Mouse (Mus musculus): ENCODE data around the gene Sp3. TPM values are rescaled to one million over a fixed set of nuclear protein-coding genes. Genes with fewer than 3 reads are reported as not detected.
"Not testable (repeated sequence)": the region's sequence is repeated elsewhere in the genome, so short reads cannot be mapped to it uniquely, and the experiment has no call there.

Gene Sp3
- polyA plus RNA-seq, 1 experiment from 2014 or later, result 33.3 TPM

DNA sequence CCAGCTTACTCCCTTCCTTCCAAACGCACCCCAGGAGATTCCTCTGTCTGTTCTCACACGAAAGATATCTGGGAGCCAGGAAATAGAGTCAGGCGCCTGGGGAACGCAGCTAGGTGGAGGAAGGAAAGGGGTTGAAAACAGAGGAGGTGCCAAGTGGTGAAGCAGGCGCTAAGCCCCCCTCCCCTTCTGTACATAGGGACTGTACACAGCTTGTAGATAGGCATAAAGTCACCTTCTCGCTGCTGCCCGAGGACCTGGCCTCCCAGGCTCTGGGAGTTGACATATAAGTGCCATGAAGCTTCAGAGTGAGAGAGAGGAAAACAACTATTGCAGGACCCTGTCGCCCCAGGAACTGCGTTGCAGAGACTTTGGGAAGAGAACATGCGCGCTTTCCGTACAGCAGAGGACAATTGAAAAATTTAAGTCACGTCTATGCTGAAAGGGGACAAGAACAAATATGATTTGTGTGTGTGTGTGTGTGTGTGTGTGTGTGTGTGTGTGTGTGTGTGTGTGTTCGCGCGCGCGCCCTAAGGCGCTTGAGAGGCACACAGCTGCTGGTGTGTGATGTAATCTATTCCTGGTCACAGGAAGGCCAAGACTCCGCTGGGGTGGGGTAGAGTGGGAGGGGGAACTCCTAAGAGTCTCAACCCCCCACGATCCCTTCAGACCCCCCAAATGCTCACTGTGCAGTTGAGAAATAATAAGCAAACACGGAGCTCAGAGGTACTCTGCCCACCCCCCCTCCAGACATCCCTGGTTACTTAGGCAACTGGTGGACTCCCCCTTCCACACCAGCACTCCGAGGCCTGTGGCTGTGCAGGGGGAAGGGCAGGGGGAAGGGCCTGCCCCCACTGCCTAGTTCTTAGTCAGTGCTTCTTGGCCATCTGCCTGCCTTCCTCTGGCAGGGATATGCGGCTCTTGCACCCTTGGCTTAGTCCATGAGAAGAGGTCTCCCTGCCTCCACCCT, 23.8 kb upstream of the Sp3 start:
- Histone ChIP-seq H3K9ac (no peak overlapping the region), H3K27ac (replicated peaks) (peak overlapping the region; percentile 74), H3K4me1 (replicated peaks) (peaks cover 21% of the 10 kb centered on the region), H3K9me3 (no peaks in the 10 kb centered on the region), H3K4me3 (no peak overlapping the region), H3K36me3 (no peaks in the 10 kb centered on the region), H3K27me3 (no peaks in the 10 kb centered on the region), H3K4me2 (peak overlapping the region; percentile 43)
- 26% methylated on average over 22 of the region's 24 CpGs for WGBS
- peak; percentile 91 for ATAC-seq (ENCODE audit: low FRiP score, low read depth)

DNA sequence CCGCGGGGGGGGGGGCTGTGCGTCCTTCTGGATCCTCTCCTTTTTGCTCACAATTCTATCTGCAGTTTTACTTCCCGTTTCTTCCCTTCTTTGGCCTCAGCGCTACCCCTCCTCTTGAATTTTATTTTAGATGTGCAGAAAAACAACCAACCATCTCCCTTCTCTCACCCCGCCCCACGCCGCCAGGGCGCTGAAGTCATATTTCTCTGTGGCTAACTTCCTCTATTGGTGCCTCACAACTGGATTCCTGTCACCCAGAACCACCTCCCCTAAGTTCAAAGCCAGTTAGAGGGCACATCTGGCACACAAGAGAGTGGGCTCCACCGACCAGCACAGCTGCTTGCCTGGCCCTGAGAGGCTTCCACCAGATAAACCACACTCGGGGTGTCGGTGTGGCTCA, 22.8 kb upstream of the Sp3 start:
- no peak for ATAC-seq (ENCODE audit: low FRiP score, low read depth)
- Histone ChIP-seq H3K27ac (replicated peaks) (peak overlapping the region; percentile 69), H3K27me3 (no peaks in the 10 kb centered on the region), H3K36me3 (no peaks in the 10 kb centered on the region), H3K9ac (no peak overlapping the region), H3K4me3 (no peak overlapping the region), H3K4me1 (replicated peaks) (peaks cover 21% of the 10 kb centered on the region), H3K4me2 (peak overlapping the region; percentile 23; the same call in 1 of the 2 replicates), H3K9me3 (no peaks in the 10 kb centered on the region)
- WGBS, result 62% methylated on average over 12 of the region's 12 CpGs

GRCm38 (mm10) chr2:73002451-73002850, 22.2 kb upstream of the Sp3 start:
- Histone ChIP-seq H3K9ac (no peak overlapping the region), H3K4me3 (no peak overlapping the region), H3K36me3 (no peaks in the 10 kb centered on the region), H3K4me1 (replicated peaks) (peaks cover 21% of the 10 kb centered on the region), H3K9me3 (no peaks in the 10 kb centered on the region), H3K4me2 (no peak overlapping the region), H3K27ac (replicated peaks) (no peak overlapping the region), H3K27me3 (no peaks in the 10 kb centered on the region)
- no peak for ATAC-seq (ENCODE audit: low FRiP score, low read depth)
- WGBS, result 94% methylated on average over 6 of the region's 6 CpGs

GRCm38 (mm10) chr2:73001994-73002393, 21.7 kb upstream of the Sp3 start:
- ATAC-seq (ENCODE audit: low FRiP score, low read depth), result no peak
- Histone ChIP-seq H3K4me1 (replicated peaks) (peaks cover 22% of the 10 kb centered on the region), H3K27me3 (no peaks in the 10 kb centered on the region), H3K4me2 (no peak overlapping the region), H3K9ac (no peak overlapping the region), H3K9me3 (no peaks in the 10 kb centered on the region), H3K4me3 (no peak overlapping the region), H3K36me3 (no peaks in the 10 kb centered on the region), H3K27ac (replicated peaks) (no peak overlapping the region)
- 90% methylated on average over 5 of the region's 5 CpGs for WGBS

DNA sequence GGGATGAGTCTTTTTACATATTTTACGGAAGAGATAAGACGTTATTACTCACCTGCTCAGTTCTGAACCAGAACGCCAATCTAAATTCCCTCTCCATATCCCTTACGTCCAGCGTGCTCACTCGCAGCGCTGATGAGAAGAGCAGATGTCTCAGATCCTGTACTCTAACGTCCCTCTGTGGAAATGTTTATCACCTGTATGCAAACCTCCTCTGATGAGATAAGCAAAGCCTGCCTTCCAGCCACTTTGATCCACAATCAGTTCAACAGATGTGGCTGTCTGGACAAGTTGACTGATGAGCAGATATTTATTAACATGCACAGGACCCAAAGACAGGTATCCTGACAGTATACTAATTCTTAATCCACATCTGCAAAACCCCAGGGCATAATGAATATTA, 19.9 kb upstream of the Sp3 start:
- 70% methylated on average over 8 of the region's 8 CpGs for WGBS
- no peaks in the 10 kb centered on the region for H3K36me3 ChIP-seq
- H3K4me3 ChIP-seq, result no peak overlapping the region
- no peak overlapping the region for H3K9ac ChIP-seq
- no peaks in the 10 kb centered on the region for H3K9me3 ChIP-seq
- H3K27me3 ChIP-seq, result no peaks in the 10 kb centered on the region
- H3K4me2 ChIP-seq, result no peak overlapping the region
- H3K4me1 ChIP-seq (replicated peaks), result peaks cover 35% of the 10 kb centered on the region
- no peak for ATAC-seq (ENCODE audit: low FRiP score, low read depth)
- H3K27ac ChIP-seq (replicated peaks), result no peak overlapping the region

DNA sequence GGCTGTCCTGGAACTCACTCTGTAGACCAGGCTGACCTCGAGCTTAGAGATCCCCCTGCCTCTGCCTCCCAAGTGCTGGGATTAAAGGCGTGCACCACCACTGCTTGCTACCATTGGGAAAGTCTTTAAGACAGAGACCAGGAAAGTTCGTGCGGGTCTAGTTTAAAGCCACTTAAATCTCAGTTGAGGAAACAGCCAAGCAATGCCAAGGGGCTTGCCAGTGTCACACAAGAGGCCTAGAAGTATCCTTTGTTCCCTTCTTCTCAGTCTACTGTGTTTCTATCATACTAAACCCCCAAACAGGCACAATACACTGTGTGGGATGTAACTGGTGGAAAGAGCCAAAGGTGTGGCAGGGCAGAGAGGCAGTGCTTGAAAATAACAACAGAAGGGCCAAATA, 17.3 kb upstream of the Sp3 start:
- no peak for ATAC-seq (ENCODE audit: low FRiP score, low read depth)
- Histone ChIP-seq H3K4me3 (no peak overlapping the region), H3K36me3 (no peaks in the 10 kb centered on the region), H3K27me3 (no peaks in the 10 kb centered on the region), H3K9me3 (no peaks in the 10 kb centered on the region), H3K4me2 (no peak overlapping the region), H3K9ac (no peak overlapping the region), H3K27ac (replicated peaks) (no peak overlapping the region), H3K4me1 (replicated peaks) (peaks cover 18% of the 10 kb centered on the region)
- 96% methylated on average over 4 of the region's 4 CpGs for WGBS

GRCm38 (mm10) chr2:72996808-72997378, 16.6 kb upstream of the Sp3 start:
- no peak for ATAC-seq (ENCODE audit: low FRiP score, low read depth)
- H3K4me2 ChIP-seq, result no peak overlapping the region
- no peak overlapping the region for H3K9ac ChIP-seq
- H3K9me3 ChIP-seq, result no peaks in the 10 kb centered on the region
- H3K27ac ChIP-seq (replicated peaks), result peak overlapping the region; percentile 73; the same call in 1 of the 2 replicates
- no peaks in the 10 kb centered on the region for H3K27me3 ChIP-seq
- peaks cover 18% of the 10 kb centered on the region for H3K4me1 ChIP-seq (replicated peaks)
- WGBS, result 68% methylated on average over 9 of the region's 9 CpGs
- no peak overlapping the region for H3K4me3 ChIP-seq
- H3K36me3 ChIP-seq, result no peaks in the 10 kb centered on the region

DNA sequence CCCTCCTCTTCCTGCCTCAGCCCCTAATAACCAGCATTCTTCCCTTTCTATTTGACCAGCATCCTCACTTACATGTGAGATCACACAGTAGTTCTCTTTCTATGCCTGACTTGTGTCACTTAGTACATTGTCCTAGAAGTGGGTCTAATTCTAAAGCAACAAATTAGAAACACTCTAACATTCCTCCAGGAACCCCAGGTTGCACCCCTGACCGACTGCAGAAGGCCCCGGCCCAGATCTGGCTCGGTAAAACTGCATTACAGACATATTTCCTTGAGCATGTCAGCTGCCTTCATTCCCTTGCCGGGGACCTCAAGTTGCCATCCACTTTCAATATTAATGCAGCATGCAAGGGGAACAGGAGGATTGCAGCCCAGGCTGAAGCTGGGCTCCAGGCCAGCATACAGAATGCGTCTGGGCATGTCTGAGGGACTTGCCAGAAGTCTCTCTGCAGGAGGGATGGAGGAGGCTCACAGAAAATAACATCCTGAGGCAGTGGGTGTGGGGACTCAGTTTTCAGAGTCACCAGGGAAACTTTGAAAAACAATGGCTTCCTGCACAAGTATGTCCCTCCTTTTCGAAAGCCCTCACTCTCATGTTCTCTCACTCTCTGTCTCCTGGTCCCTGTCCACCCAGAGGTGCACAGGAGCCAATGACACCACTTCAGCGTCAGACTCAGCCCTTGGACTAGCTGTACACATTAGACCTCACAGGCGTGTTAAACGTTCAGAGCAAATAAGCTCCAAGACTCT, 15.3 kb upstream of the Sp3 start:
- H3K9me3 ChIP-seq, result no peaks in the 10 kb centered on the region
- 27% methylated on average over 9 of the region's 9 CpGs for WGBS
- H3K36me3 ChIP-seq, result no peaks in the 10 kb centered on the region
- H3K27ac ChIP-seq (replicated peaks), result peak overlapping the region; percentile 73
- no peak overlapping the region for H3K4me3 ChIP-seq
- H3K4me1 ChIP-seq (replicated peaks), result peaks cover 18% of the 10 kb centered on the region
- no peaks in the 10 kb centered on the region for H3K27me3 ChIP-seq
- peak; percentile 85 for ATAC-seq (ENCODE audit: low FRiP score, low read depth)
- H3K9ac ChIP-seq, result no peak overlapping the region
- peak overlapping the region; percentile 26 for H3K4me2 ChIP-seq

GRCm38 (mm10) chr2:72994165-72994564, 13.9 kb upstream of the Sp3 start:
- Histone ChIP-seq H3K9me3 (no peaks in the 10 kb centered on the region), H3K27me3 (no peaks in the 10 kb centered on the region), H3K9ac (no peak overlapping the region), H3K4me2 (no peak overlapping the region), H3K36me3 (no peaks in the 10 kb centered on the region), H3K27ac (replicated peaks) (no peak overlapping the region), H3K4me3 (no peak overlapping the region), H3K4me1 (replicated peaks) (peaks cover 18% of the 10 kb centered on the region)
- 64% methylated on average over 2 of the region's 2 CpGs for WGBS
- no peak for ATAC-seq (ENCODE audit: low FRiP score, low read depth)

DNA sequence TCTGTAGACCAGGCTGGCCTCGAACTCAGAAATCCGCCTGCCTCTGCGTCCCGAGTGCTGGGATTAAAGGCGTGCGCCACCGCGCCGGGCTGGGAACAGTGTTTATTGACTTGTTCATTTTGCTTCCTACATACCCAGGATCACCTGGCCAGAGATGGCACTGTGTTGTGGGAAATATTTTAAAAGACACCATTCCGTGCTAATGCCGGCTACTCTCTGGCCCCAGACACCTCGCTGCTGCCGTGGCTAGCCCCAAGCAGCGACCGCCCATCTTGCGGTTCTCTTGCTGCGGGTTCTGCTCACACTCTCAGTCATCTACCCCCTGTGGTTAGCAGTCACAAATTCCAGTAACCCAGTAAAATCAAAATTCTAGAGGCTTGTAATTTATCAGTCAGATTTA, 12.3 kb upstream of the Sp3 start:
- H3K36me3 ChIP-seq, result no peaks in the 10 kb centered on the region
- no peak overlapping the region for H3K9ac ChIP-seq
- no peak overlapping the region for H3K4me2 ChIP-seq
- peaks cover 18% of the 10 kb centered on the region for H3K4me1 ChIP-seq (replicated peaks)
- H3K27me3 ChIP-seq, result no peaks in the 10 kb centered on the region
- ATAC-seq (ENCODE audit: low FRiP score, low read depth), result no peak
- no peak overlapping the region for H3K27ac ChIP-seq (replicated peaks)
- 95% methylated on average over 17 of the region's 17 CpGs for WGBS
- H3K9me3 ChIP-seq, result no peaks in the 10 kb centered on the region
- H3K4me3 ChIP-seq, result no peak overlapping the region

DNA sequence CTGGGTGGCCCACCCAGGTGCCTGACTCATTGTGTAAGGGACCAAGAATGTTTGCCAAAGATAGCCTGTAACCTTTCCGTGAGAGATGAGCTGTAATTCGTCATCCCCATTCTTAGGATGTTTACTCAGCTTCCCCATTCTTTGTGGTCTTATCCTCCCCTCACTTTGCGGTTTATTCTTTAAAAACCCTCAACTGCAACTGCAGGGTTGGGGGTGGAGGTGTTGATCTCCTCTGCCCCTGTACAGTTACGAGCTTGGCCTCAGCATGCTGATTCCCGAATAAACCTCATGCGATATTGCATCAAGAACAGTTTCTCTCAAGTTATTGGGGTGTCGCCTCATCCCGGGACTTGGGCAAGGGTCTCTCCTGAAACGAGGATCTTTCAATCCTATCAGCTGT, 8.7 kb upstream of the Sp3 start:
- not testable (repeated sequence) for H3K9ac ChIP-seq; H3K4me3 ChIP-seq; H3K9me3 ChIP-seq; ATAC-seq (ENCODE audit: low FRiP score, low read depth); H3K36me3 ChIP-seq; H3K4me2 ChIP-seq; H3K27me3 ChIP-seq; H3K4me1 ChIP-seq (replicated peaks); H3K27ac ChIP-seq (replicated peaks)
- WGBS, result 91% methylated on average over 9 of the region's 9 CpGs

GRCm38 (mm10) chr2:72986616-72987015, 6.4 kb upstream of the Sp3 start, which contains the start of gene Gm11084:
Gene Gm11084 (minus strand): TSS chr2:72986716.
- ATAC-seq (ENCODE audit: low FRiP score, low read depth), result no peak
- H3K4me2 ChIP-seq, result no peak within 1 kb of the TSS
- H3K27me3 ChIP-seq, result no peaks in the 10 kb centered on the region
- peaks cover 1% of the 10 kb centered on the region; the same call in 1 of the 2 replicates for H3K4me1 ChIP-seq (replicated peaks)
- H3K4me3 ChIP-seq, result no peak within 1 kb of the TSS
- H3K36me3 ChIP-seq, result no peaks in the 10 kb centered on the region
- H3K9ac ChIP-seq, result no peak within 1 kb of the TSS
- 91% methylated on average over 5 of the region's 5 CpGs for WGBS
- H3K9me3 ChIP-seq, result no peaks in the 10 kb centered on the region
- H3K27ac ChIP-seq (replicated peaks), result no peak within 1 kb of the TSS
